11 mouse cellular contexts compared by ENCODE assay signal in the genomic region with DNA sequence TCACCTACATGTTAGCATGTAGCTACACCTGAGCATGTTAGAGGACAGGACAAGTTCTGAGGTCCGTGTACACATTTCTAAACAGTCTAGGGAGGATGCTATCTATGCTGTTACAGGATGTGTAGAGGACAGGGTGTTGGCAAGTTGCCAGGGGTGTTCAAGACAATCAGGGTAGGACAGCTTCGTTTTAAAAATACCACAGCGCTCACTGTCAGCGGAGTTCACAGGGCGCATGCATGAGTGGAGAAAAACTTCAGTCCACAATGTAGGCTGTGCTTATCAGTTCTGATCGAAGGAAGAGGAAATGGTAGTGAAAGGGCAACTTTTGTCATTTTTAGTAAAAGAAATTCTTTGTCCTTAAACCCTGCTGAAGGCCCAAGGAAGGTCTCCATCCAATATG.
DNase-seq lines count a peak whose midpoint lies in the region; ATAC-seq and TF ChIP-seq lines count a peak whose summit lies in the region.
"Had no signal": no experiment of that assay in that cellular context is flagged by ENCODE, and none has a peak within 500 bp of the region (broad histone marks: within the 10 kb centered on the region; RNA-seq: fewer than 3 reads in every experiment).

No protein-coding gene starts in this region.

- intact Hi-C loops in gastrocnemius, adult 2 months (cut with DNase I): no loop called here

- H3K36me3 ChIP-seq in heart, embryonic 14.5 days (ENCODE audit: control insufficient read depth, insufficient read depth, low read length): peaks cover 67% of the 10 kb centered on the region

- no peak overlapping the region for H3K4me3 ChIP-seq in gastrocnemius, adult 2 months
- no peak overlapping the region for H3K4me3 ChIP-seq in heart, embryonic 14.5 days (ENCODE audit: control insufficient read depth in 1 of 2, insufficient read depth in 1 of 2, low read depth in 1 of 2, low read length in 2 of 2)
- H3K4me3 ChIP-seq: limb, embryonic 12.5 days had no signal

- no peak overlapping the region for H3K4me2 ChIP-seq in heart, embryonic 14.5 days (ENCODE audit: low read length)
- H3K4me2 ChIP-seq: limb, embryonic 12.5 days had no signal

- peak overlapping the region; percentile 72; the same call in 1 of the 2 replicates for H3K27ac ChIP-seq in gastrocnemius, adult 2 months
- H3K27ac ChIP-seq in heart, embryonic 14.5 days (replicated peaks in 1 of 2; ENCODE audit: control insufficient read depth in 1 of 2, insufficient read depth in 1 of 2, low read depth in 2 of 2, low read length in 2 of 2): 0 out of 4 replicates have a peak overlapping the region, but pooled peaks of 1 of the 2 experiments have one; percentile 4
- H3K27ac ChIP-seq: limb, embryonic 12.5 days had no signal

- no peak for TF ChIP-seq CTCF in gastrocnemius, adult 2 months (IDR thresholded peaks at IDR 0.05)

- no peak for DNase-seq in gastrocnemius, adult 2 months
- DNase-seq in gastrocnemius, postnatal 10 days: no peak
- DNase-seq in B cell, adult 2 months: peak; percentile 35 to 43
- DNase-seq in layer of hippocampus, adult 18-20 months (ENCODE audit: low spot score in 2 of 2): no peak
- DNase-seq in right cerebral cortex, adult 18-20 months: no peak
- no peak for DNase-seq in frontal cortex, postnatal 14 days (ENCODE audit: low spot score in 2 of 2)
- DNase-seq: kidney, adult 18-20 months; right cerebral cortex, postnatal 25 days had no signal

- no peaks in the 10 kb centered on the region for H3K9me3 ChIP-seq in heart, embryonic 14.5 days (ENCODE audit: control insufficient read depth, low read length)
- H3K9me3 ChIP-seq: limb, embryonic 12.5 days had no signal

- H3K9ac ChIP-seq in heart, embryonic 14.5 days (ENCODE audit: low read length): no peak overlapping the region
- H3K9ac ChIP-seq: limb, embryonic 12.5 days had no signal

- WGBS in heart, embryonic 14.5 days: 5% methylated on average over 6 of the region's 6 CpGs

- no peaks in the 10 kb centered on the region for H3K27me3 ChIP-seq in heart, embryonic 14.5 days (ENCODE audit: control insufficient read depth, insufficient read depth, low read length)
- H3K27me3 ChIP-seq: limb, embryonic 12.5 days had no signal

- peak; percentile 62 for ATAC-seq in heart, embryonic 14.5 days (ENCODE audit: insufficient number of reproducible peaks, insufficient read depth, low FRiP score, low read depth)
- ATAC-seq in megakaryocyte-erythroid progenitor cell, adult 5-6 weeks (replicated peaks; ENCODE audit: low FRiP score, low TSS enrichment, poor library complexity, severe bottlenecking): peak; percentile 78

- H3K4me1 ChIP-seq in heart, embryonic 14.5 days (ENCODE audit: control insufficient read depth in 2 of 2, insufficient read depth in 2 of 2, low read length in 2 of 2): peaks cover 4 to 17% of the 10 kb centered on the region in 2 experiments; a peak in 3 of 4 replicates
- H3K4me1 ChIP-seq: limb, embryonic 12.5 days had no signal

Comparison
In these comparisons a context has a peak if more than half of its experiments do, and no peak if none do; other contexts are left out.
1. DNase-seq: peak in B cell, adult 2 months (2 of 2); none in gastrocnemius, adult 2 months (single experiment), gastrocnemius, postnatal 10 days (single experiment), layer of hippocampus, adult 18-20 months (0 of 2), right cerebral cortex, adult 18-20 months (single experiment) and frontal cortex, postnatal 14 days (0 of 2).